Comparison of ENCODE assay signal across 9 mouse cellular contexts in the genomic region with DNA sequence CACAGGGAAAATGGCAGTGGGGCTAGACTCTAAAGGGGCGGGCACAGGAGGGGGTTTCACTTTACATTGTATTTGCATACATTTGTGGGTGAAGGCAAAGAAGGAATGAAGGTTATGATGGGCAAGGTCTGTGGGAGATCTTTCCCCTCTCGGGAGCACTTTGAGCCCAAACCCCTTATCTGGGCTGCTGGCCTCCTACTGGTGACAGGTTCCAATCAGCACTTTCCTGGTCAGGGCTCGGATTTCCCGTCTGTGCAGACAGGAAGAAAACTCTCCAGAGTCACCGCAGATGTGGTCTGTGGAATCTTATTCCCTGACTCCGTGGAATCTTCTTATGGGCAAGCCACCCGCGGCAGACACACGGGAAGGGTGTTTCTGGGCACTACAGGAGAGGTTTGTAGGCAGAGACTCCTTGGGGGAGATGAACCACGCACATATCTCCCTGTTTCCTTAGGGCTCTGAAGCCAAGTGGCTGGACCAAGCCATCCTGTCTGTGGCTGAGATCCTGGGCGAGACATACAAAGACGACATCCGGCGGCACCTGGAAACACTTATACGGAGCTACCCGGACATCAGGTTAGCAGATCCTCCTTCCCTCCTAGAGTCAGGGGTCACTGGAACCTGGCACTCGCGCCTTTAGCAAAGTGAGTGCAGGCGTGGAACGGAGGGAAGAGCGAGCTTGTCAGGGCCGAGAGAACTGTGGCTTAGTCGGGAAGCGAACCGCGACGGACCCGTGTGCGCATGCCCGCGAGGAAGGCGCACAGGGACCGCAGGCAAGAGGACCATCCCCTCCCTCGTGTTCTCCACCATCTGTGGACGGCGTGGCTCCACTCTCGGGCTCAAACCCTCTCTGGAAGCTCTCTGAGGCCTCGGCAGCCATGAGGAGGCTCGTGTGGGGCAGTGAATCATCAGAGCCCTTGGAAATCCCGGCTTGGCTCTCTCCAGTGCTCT. TPM values are rescaled to one million over a fixed set of nuclear protein-coding genes. Genes with fewer than 3 reads are reported as not detected.
DNase-seq lines count a peak whose midpoint lies in the region; ATAC-seq and TF ChIP-seq lines count a peak whose summit lies in the region.
"Had no signal": no experiment of that assay in that cellular context is flagged by ENCODE, and none has a peak within 500 bp of the region (broad histone marks: within the 10 kb centered on the region; RNA-seq: fewer than 3 reads in every experiment).

No protein-coding gene starts in this region.

- whole genome bisulfite sequencing in limb, embryonic 14.5 days = 3% methylated on average over 40 of the region's 40 CpGs

- peak; percentile 42; the same call in 1 of the 2 replicates for TF ChIP-seq POLR2A in CH12.LX (IDR thresholded peaks at IDR 0.05; ENCODE audit: low read depth, low read length)
- TF ChIP-seq POLR2A in limb, embryonic 14.5 days (IDR thresholded peaks at IDR 0.05; ENCODE audit: borderline replicate concordance, extremely low read depth, insufficient read depth, insufficient read length) = no peak
- TF ChIP-seq POLR2A in myocyte (IDR thresholded peaks at IDR 0.05; ENCODE audit: insufficient read length, low read depth) = peak; percentile 92

- H3K4me3 ChIP-seq in CH12.LX (replicated peaks in 1 of 3; ENCODE audit: low read depth in 2 of 3, low read length in 2 of 3, poor library complexity in 1 of 3) (peak overlapping the region; percentile 34 to 54 (median 49)), myocyte (peak overlapping the region; percentile 39)
- peak overlapping the region; percentile 52 for H3K4me3 ChIP-seq in erythroblast, embryonic 14.5 days (replicated peaks)
- peak overlapping the region; percentile 36 for H3K4me3 ChIP-seq in limb, embryonic 14.5 days (replicated peaks; ENCODE audit: low read length)

- H3K36me3 ChIP-seq in CH12.LX (replicated peaks in 1 of 2; ENCODE audit: control insufficient read depth in 1 of 2, insufficient read depth in 1 of 2, low read length in 1 of 2) (no peaks in the 10 kb centered on the region), myocyte (ENCODE audit: control insufficient read depth, insufficient read depth) (no peaks in the 10 kb centered on the region)
- peaks cover 7% of the 10 kb centered on the region for H3K36me3 ChIP-seq in erythroblast, embryonic 14.5 days (ENCODE audit: control insufficient read depth)
- H3K36me3 ChIP-seq in limb, embryonic 14.5 days (ENCODE audit: control insufficient read depth, insufficient read depth, low read length) = no peaks in the 10 kb centered on the region

- H3K27me3 ChIP-seq in CH12.LX (replicated peaks) (peaks cover 56% of the 10 kb centered on the region), myocyte (ENCODE audit: control insufficient read depth, insufficient read depth, insufficient read length) (no peaks in the 10 kb centered on the region)
- peaks cover 71% of the 10 kb centered on the region for H3K27me3 ChIP-seq in erythroblast, embryonic 14.5 days (ENCODE audit: control insufficient read depth)
- H3K27me3 ChIP-seq in limb, embryonic 14.5 days (ENCODE audit: control insufficient read depth, insufficient read depth, low read length) = peaks cover 72% of the 10 kb centered on the region

- peak overlapping the region; percentile 79 for H3K4me2 ChIP-seq in CH12.LX (ENCODE audit: insufficient read depth, low read depth, poor library complexity, severe bottlenecking)
- peak overlapping the region; percentile 65 for H3K4me2 ChIP-seq in limb, embryonic 14.5 days (replicated peaks; ENCODE audit: low read depth, low read length, severe bottlenecking)
- peak overlapping the region; percentile 98 for H3K4me2 ChIP-seq in myocyte (ENCODE audit: low read depth)

- in situ Hi-C loops in CH12.LX (cut with MboI; ENCODE audit: low pct_ligation_motif_present, low pct_unique_long_range_greater_than_20kb, low sequenced_read_pairs) = loop anchor here (5.0 kb wide), 1 partner anchor 33 kb away; no protein-coding TSS in a partner anchor

- peaks cover 8% of the 10 kb centered on the region for H3K9me3 ChIP-seq in CH12.LX (replicated peaks; ENCODE audit: low read length)
- peaks cover 7% of the 10 kb centered on the region; the same call in 1 of the 2 replicates for H3K9me3 ChIP-seq in erythroblast, embryonic 14.5 days (ENCODE audit: control insufficient read depth, low read length)
- H3K9me3 ChIP-seq in limb, embryonic 14.5 days (ENCODE audit: control insufficient read depth, low read length) = no peaks in the 10 kb centered on the region

- H3ac ChIP-seq in myocyte (ENCODE audit: control insufficient read depth, insufficient read length) = peak overlapping the region; percentile 5

- no peak overlapping the region for H3K27ac ChIP-seq in CH12.LX (ENCODE audit: insufficient read depth, low read depth)
- no peak overlapping the region for H3K27ac ChIP-seq in limb, embryonic 14.5 days (replicated peaks; ENCODE audit: low read depth, low read length)

- no peaks in the 10 kb centered on the region for H3K79me2 ChIP-seq in CH12.LX (replicated peaks; ENCODE audit: control insufficient read depth, extremely low read depth, insufficient read depth, poor library complexity, severe bottlenecking)
- H3K79me2 ChIP-seq in myocyte (ENCODE audit: control insufficient read depth, insufficient read depth) = no peaks in the 10 kb centered on the region

- H3K9ac ChIP-seq in CH12.LX (ENCODE audit: insufficient read depth, low read depth) = peak overlapping the region; percentile 52
- H3K9ac ChIP-seq in limb, embryonic 14.5 days (ENCODE audit: low read depth, low read length, severe bottlenecking) = peak overlapping the region; percentile 52

- peak; percentile 19 to 34 for DNase-seq in cerebellum, adult 18-20 months
- DNase-seq in cerebellum, adult 8-10 months = no peak
- no peak for DNase-seq in CH12.LX (ENCODE audit: extremely low read depth)
- peak; percentile 62 for DNase-seq in heart, postnatal 4 days
- DNase-seq in limb, embryonic 14.5 days (ENCODE audit: low spot score) = peak; percentile 54
- DNase-seq in urinary bladder, postnatal 14 days (ENCODE audit: low spot score) = no peak

- dilution Hi-C loops in CH12.LX (cut with MboI; ENCODE audit: extremely low pct_ligation_motif_present, extremely low pct_unique_long_range_greater_than_20kb, low sequenced_read_pairs) = no loop called here

- H3K4me1 ChIP-seq in CH12.LX (ENCODE audit: control insufficient read depth in 1 of 2, insufficient read depth in 2 of 2) = peaks cover 9 to 55% of the 10 kb centered on the region in 2 experiments
- peaks cover 73% of the 10 kb centered on the region for H3K4me1 ChIP-seq in erythroblast, embryonic 14.5 days (ENCODE audit: control insufficient read depth)
- H3K4me1 ChIP-seq in limb, embryonic 14.5 days (ENCODE audit: control insufficient read depth, insufficient read depth, low read length) = peaks cover 35% of the 10 kb centered on the region

- ATAC-seq in limb, embryonic 14.5 days (ENCODE audit: low FRiP score, low read depth) = peak; percentile 35; the same call in 1 of the 2 replicates

- no peak for TF ChIP-seq EP300 in CH12.LX (IDR thresholded peaks at IDR 0.05; ENCODE audit: low read length)

- TF ChIP-seq RAD21 in CH12.LX (IDR thresholded peaks at IDR 0.05; ENCODE audit: low read depth, low read length) = no peak

- TF ChIP-seq CTCF in CH12.LX (conservative IDR thresholded peaks at IDR 0.05 in 1 of 2, IDR thresholded peaks at IDR 0.05 in 1 of 2; ENCODE audit: low read depth in 2 of 2, low read length in 2 of 2) = no peak

TF ChIP-seq in CH12.LX, 34 proteins besides CTCF, POLR2A, EP300 and RAD21 (continues in another document):
- no peak for TF ChIP-seq TBP (conservative IDR thresholded peaks at IDR 0.05; ENCODE audit: low read depth, low read length)

TF ChIP-seq in myocyte, 11 proteins besides CTCF, POLR2A, EP300 and RAD21 (continues in another document):
- peak in 1 of 3 experiments; percentile 19 for TF ChIP-seq MYOD1 (IDR thresholded peaks at IDR 0.05; ENCODE audit: control insufficient read depth in 1 of 3, insufficient read length in 2 of 3, low read depth in 2 of 3)

RNA-seq across cellular contexts. Expression of a gene that starts 12.4 kb away (rescaled TPM):
- total RNA-seq in CH12.LX (2012; rRNA removed) (0.29 and 0.85 TPM in 2 replicates), CH12.LX (2014; rRNA removed) (0.80 and 1.2 TPM in 2 replicates)
- polyA plus RNA-seq in CH12.LX (2012; ENCODE audit: insufficient read length, low read depth) (0.56 and 0.81 TPM in 2 replicates), myocyte (2012; fragmentation: generic; extraction: Trizol) (23.2 TPM)
- polyA plus RNA-seq in erythroblast, embryonic 14.5 days (2012) = 0.23 and 0.25 TPM in 2 replicates
- 1 to 10 TPM; 7.3 to 8.7 TPM for total RNA-seq in heart, postnatal 4 days (2021)
- polyA plus RNA-seq in limb, embryonic 14.5 days (2012; rRNA removed) = 11.7 and 14.9 TPM in 2 replicates
- 7.4 and 7.7 TPM in 2 replicates for polyA plus RNA-seq in limb, embryonic 14.5 days (2014; fragmentation: Nextera tagmentation; extraction: Ambion mirVana)

RNA-seq across cellular contexts. Expression of a gene that starts 13.0 kb away (rescaled TPM):
- 0.93 and 1.0 TPM in 2 replicates for total RNA-seq in CH12.LX (2012; rRNA removed)
- total RNA-seq in CH12.LX (2014; rRNA removed) = 0.65 and 1.4 TPM in 2 replicates
- polyA plus RNA-seq in CH12.LX (2012; ENCODE audit: insufficient read length, low read depth) = 2.5 and 2.6 TPM in 2 replicates
- polyA plus RNA-seq in erythroblast, embryonic 14.5 days (2012) = 9.0 and 12.3 TPM in 2 replicates
- total RNA-seq in heart, postnatal 4 days (2021) = 10 to 100 TPM; 19.1 to 23.3 TPM
- 9.3 and 10.2 TPM in 2 replicates for polyA plus RNA-seq in limb, embryonic 14.5 days (2012; rRNA removed)
- 10.0 and 11.4 TPM in 2 replicates for polyA plus RNA-seq in limb, embryonic 14.5 days (2014; fragmentation: Nextera tagmentation; extraction: Ambion mirVana)
- 169 TPM for polyA plus RNA-seq in myocyte (2012; fragmentation: generic; extraction: Trizol)

RNA-seq across cellular contexts. Expression of a gene that starts 22.6 kb away (rescaled TPM):
- total RNA-seq in CH12.LX (2012; rRNA removed) (not detected in 2 replicates), CH12.LX (2014; rRNA removed) (not detected in 2 replicates)
- polyA plus RNA-seq in CH12.LX (2012; ENCODE audit: insufficient read length, low read depth) (not detected in 2 replicates), myocyte (2012; fragmentation: generic; extraction: Trizol) (not detected)
- not detected in 2 replicates for polyA plus RNA-seq in erythroblast, embryonic 14.5 days (2012)
- not detected for total RNA-seq in heart, postnatal 4 days (2021)
- polyA plus RNA-seq in limb, embryonic 14.5 days (2012; rRNA removed) = 11.0 and 17.2 TPM in 2 replicates
- polyA plus RNA-seq in limb, embryonic 14.5 days (2014; fragmentation: Nextera tagmentation; extraction: Ambion mirVana) = 19.2 and 22.3 TPM in 2 replicates
- total RNA-seq: MEL had no signal

RNA-seq across cellular contexts. Expression of a gene that starts 51.7 kb away (rescaled TPM):
- total RNA-seq in CH12.LX (2012; rRNA removed) (20.6 and 25.4 TPM in 2 replicates), CH12.LX (2014; rRNA removed) (12.9 and 16.7 TPM in 2 replicates)
- polyA plus RNA-seq in CH12.LX (2012; ENCODE audit: insufficient read length, low read depth) (22.9 and 29.7 TPM in 2 replicates), myocyte (2012; fragmentation: generic; extraction: Trizol) (43.2 TPM)
- 0.74 TPM in 2 replicates for polyA plus RNA-seq in erythroblast, embryonic 14.5 days (2012)
- 100 to 1,000 TPM; 112 to 116 TPM for total RNA-seq in heart, postnatal 4 days (2021)
- 163 and 215 TPM in 2 replicates for polyA plus RNA-seq in limb, embryonic 14.5 days (2012; rRNA removed)
- 37.0 and 39.7 TPM in 2 replicates for polyA plus RNA-seq in limb, embryonic 14.5 days (2014; fragmentation: Nextera tagmentation; extraction: Ambion mirVana)
- total RNA-seq: MEL had no signal

RNA-seq across cellular contexts. Expression of a gene that starts 56.4 kb away (rescaled TPM):
- total RNA-seq in CH12.LX (2012; rRNA removed) (not detected in 2 replicates), CH12.LX (2014; rRNA removed) (not detected in 2 replicates)
- polyA plus RNA-seq in CH12.LX (2012; ENCODE audit: insufficient read length, low read depth) (not detected in 2 replicates), myocyte (2012; fragmentation: generic; extraction: Trizol) (1.5 TPM)
- polyA plus RNA-seq in erythroblast, embryonic 14.5 days (2012) = not detected in 2 replicates
- 1 to 10 TPM in 1 of 2 experiments, under 1 TPM in 1; 0.88 to 1.6 TPM for total RNA-seq in heart, postnatal 4 days (2021)
- polyA plus RNA-seq in limb, embryonic 14.5 days (2012; rRNA removed) = 14.8 and 15.5 TPM in 2 replicates
- polyA plus RNA-seq in limb, embryonic 14.5 days (2014; fragmentation: Nextera tagmentation; extraction: Ambion mirVana) = 14.7 and 14.8 TPM in 2 replicates
- total RNA-seq: MEL had no signal

Comparison
In these comparisons a context has a peak if more than half of its experiments do, and no peak if none do; other contexts are left out.
1. DNase-seq: peak in cerebellum, adult 18-20 months (2 of 2), heart, postnatal 4 days (single experiment) and limb, embryonic 14.5 days (single experiment); none in cerebellum, adult 8-10 months (single experiment), CH12.LX (single experiment) and urinary bladder, postnatal 14 days (single experiment).
2. RNA of a gene that starts 13.0 kb away (polyA plus RNA-seq): 169 TPM in myocyte (single experiment); 9.3 to 11.4 TPM in limb, embryonic 14.5 days, 9.0 to 12.3 TPM in erythroblast, embryonic 14.5 days and 2.5 to 2.6 TPM in CH12.LX; every median in the first group is over 10 times any median in the second.
3. RNA of a gene that starts 22.6 kb away (polyA plus RNA-seq): 11.0 to 22.3 TPM in limb, embryonic 14.5 days; not detected in myocyte (single experiment), not detected in CH12.LX and not detected in erythroblast, embryonic 14.5 days; every median in the first group is over 10 times any median in the second.
4. Peak in every context shown above with its lines, with median percentiles within 50 percentile points of each other: H3K4me2 ChIP-seq and H3K4me3 ChIP-seq.